Mouse (Mus musculus) gonadal fat pad, adult 2 months (tissue): ENCODE results near the gene Nup205. TPM values are rescaled to one million over a fixed set of nuclear protein-coding genes. Genes with fewer than 3 reads are reported as not detected.

Experiments used
- DNase-seq: peaks from one replicate; pipeline ENCODE4 v3.0.0-alpha.2; 2012; ENCODE audit warnings: low read depth
- polyA plus RNA-seq: library from polyadenylated mRNA; depleted of rRNA; stranded (reverse); fragments of >200 nt; gene quantifications from 2 replicates; pipeline ENCODE4 v1.2.3, GENCODE M21; 2012; rRNA removed

Gene Nup205
- polyA plus RNA-seq, 1 experiment = 21.3 TPM

DNA sequence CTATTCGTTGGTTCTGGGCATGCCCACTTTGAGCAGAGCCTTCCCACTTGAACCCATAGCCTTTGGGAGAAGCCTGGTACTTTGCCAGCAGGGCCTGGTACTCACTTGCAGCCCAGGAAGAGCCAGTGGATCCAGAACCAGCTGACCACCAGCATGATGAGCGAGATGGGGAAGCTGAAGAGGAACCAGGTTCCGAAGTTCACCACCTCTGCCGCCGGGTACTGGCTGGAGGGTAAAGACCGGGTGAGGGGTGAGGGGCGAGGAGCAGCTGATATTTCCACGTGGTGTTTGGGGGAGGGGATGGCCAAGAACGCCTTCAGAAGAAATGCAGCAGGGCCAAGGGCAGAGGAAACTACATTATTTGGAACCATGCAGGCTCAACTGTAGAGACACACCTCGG, 102.1 kb downstream of the Nup205 start:
- no peak for DNase-seq

DNA sequence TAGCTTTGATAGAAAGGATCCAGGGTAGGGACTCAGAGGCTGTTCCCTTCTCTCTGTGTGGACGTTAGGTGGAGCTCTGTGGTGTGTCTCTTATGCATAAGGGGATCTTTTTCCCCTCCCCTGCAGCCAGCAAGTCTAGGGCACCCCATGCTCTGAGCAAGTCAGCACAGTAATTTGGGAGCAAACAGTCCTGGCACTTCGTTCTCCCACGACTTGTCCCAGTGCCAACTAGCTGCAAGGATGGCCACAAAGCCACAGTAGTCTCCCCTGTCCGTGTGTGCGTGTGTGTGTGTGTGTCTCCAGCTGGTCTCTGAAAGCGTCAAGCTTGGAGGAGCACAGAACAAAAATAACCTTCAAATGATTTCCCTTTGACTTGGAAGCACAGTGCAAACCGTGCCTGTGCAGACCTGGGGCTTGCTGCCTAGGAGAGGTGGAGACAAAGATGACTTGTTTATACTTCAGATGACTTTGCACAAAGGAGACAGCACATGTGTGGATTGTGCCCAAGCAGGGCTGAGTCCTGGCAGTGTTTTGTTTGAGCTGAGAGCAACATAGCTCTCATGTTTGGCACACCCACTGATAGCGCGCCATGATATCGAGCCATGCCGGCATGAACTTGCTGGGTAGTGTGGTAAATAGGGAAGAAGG, 111.0 kb downstream of the Nup205 start:
- DNase-seq = peak; percentile 27

DNA sequence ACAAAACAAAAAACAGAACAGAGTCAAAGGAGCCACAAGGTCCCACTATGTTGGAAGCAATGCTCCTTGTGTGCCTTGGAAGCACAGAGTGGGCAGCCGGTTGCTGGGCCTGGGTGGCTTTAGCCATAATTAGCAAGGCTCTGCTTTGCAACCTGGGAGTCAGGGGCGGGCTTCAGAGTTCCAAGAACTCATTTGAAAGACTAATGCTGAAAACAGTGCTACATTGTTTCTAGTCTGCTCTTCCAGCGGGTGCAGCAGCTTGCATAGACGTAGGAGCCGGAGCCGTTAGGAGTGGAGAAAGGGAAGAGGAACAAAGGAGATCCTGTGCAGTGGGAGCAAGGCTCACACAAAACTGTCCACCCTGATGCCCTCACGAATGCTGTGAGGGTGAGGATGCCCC, 111.7 kb downstream of the Nup205 start:
- DNase-seq = no peak

GRCm38 (mm10) chr6:35289676-35290075, 112.5 kb downstream of the Nup205 start:
- no peak for DNase-seq

DNA sequence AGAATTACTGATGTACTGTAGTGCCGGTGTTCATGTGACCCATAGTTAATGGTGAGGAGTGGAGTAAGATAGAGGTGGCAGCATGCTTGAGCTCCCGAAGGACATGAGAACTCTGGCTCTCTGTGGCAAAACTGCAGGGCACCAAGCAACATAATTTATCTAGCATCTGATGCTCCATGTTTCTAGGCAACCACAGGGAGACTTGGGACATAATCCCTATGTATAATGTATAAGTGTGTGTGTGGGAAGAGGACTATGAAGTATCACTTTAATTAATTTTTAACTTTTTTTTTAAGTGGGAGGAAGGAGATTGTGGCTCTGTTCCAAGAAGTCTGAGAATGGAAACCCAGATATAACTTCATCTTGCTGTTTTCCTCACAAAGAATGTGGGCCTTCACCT, 117.7 kb downstream of the Nup205 start:
- no peak for DNase-seq

- no peak for DNase-seq
These were observed 119.8 kb downstream of the Nup205 start for GRCm38 (mm10) chr6:35297001-35297400.

Other genes starting within 250 kb of the Nup205 start
- 7.4 and 7.9 TPM in 2 replicates for gene Slc23a4, start 189.0 kb upstream of the Nup205 start, polyA plus RNA-seq
- gene Cnot4, start 43.7 kb upstream of the Nup205 start, polyA plus RNA-seq = 9.8 TPM in 2 replicates
- 4.1 and 5.7 TPM in 2 replicates for gene Slc13a4, start 130.7 kb downstream of the Nup205 start, polyA plus RNA-seq
- 0.96 and 2.0 TPM in 2 replicates for gene Fam180a, start 148.7 kb downstream of the Nup205 start, polyA plus RNA-seq